Mouse (Mus musculus) fat pad, adult 2 months (tissue): ENCODE measurements around the gene Myh10.
"Not testable (repeated sequence)": the region's sequence is repeated elsewhere in the genome, so short reads cannot be mapped to it uniquely, and the experiment has no call there.

ENCODE experiments used
- DNase-seq: peaks from one replicate; pipeline ENCODE4 v3.0.0-alpha.2; 2011; ENCODE audit warnings: low read depth, low spot score; ENCODE audit errors: extremely low read depth

The Myh10 gene

GRCm38 (mm10) chr11:68787222-68787621, 95.9 kb downstream of the Myh10 start:
- DNase-seq = no peak

GRCm38 (mm10) chr11:68790720-68791119, 99.4 kb downstream of the Myh10 start:
- DNase-seq = no peak

DNA sequence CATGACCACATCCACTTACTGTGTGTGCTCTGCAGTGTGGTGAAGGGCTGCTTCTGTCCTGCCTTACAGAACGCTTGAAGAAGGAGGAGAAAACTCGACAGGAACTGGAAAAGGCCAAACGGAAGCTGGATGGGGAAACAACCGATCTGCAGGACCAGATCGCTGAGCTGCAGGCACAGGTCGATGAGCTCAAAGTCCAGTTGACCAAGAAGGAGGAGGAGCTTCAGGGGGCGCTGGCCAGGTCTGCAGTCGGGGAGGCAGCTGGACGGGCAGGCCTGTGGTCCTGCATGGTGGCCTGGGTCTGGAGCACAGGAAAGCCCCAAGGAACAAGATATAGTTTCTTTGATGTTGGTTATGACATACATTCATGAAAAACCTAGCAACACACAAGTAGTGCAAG, 100.4 kb downstream of the Myh10 start:
- no peak for DNase-seq

DNA sequence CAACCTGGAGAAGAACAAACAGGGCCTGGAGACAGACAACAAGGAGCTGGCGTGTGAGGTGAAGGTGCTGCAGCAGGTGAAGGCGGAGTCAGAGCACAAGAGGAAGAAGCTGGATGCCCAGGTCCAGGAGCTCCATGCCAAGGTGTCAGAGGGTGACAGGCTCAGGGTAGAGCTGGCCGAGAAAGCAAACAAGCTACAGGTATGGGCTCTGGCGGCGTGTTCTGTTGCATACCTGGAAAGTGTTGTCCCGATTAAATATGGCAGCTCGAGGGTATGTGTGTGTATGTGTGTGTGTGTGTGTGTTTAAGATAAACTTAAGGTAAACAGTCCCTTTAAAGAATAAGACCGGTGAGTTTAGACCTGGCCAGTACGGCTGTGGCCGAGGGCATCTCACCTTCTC, 106.9 kb downstream of the Myh10 start:
- no peak for DNase-seq

DNA sequence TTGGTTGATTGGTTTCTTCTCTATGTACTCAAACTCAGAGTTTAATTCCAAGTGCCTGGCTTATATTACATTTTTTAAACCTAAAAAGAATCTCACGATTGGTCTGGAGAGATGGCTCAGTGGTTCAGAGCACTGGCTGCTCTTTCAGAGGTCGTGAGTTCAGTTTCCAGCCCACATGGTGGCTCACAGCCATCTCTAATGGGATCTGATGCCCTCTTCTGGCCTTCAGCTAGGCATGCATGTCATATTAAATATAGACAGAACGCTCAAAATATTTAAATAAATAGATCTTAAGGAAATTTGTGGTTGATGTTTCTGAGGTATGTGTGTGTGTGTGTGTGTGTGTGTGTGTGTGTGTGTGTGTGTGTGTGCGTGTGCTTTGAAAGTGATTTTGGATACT, 113.8 kb downstream of the Myh10 start:
- no peak for DNase-seq

DNA sequence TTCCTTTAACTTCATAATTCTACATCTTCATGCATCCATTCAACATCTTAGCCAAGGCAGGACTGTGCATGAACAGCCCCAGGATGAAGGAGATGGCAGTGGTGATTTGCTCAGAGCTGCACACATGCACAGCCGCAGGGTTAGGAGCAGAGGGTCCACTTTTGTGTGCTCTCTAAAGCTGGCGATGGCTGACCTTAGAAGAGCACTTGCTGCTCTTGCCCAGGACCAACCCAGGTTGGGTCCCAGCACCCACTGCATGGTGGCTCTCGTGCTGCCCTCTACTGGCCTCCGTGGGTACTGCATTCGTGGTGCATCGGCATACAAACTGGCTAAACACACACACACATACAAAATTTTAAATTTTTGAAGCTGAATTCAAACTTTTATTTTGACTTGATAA, 116.4 kb downstream of the Myh10 start:
- DNase-seq = no peak

GRCm38 (mm10) chr11:68811881-68812577, 120.7 kb downstream of the Myh10 start:
- no peak for DNase-seq

DNA sequence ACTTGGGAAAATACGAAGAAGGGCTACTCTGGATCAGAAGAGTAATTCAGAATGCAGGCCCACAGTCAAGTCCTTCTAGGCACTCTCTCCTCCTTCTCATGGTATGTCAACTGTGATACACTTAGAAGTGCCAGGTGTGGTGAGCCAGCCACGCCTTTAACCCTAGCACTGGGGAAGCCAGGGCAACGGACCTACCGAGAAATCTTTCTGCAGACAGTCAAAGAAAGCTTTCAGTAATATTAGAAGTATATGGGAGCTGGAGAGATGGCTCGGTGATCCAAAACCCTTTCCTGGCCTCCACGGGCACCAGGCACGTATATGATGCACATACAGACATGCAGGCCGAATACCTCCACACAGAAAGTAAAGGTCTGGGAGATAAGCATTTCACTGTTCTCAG, 127.1 kb downstream of the Myh10 start:
- no peak for DNase-seq

DNA sequence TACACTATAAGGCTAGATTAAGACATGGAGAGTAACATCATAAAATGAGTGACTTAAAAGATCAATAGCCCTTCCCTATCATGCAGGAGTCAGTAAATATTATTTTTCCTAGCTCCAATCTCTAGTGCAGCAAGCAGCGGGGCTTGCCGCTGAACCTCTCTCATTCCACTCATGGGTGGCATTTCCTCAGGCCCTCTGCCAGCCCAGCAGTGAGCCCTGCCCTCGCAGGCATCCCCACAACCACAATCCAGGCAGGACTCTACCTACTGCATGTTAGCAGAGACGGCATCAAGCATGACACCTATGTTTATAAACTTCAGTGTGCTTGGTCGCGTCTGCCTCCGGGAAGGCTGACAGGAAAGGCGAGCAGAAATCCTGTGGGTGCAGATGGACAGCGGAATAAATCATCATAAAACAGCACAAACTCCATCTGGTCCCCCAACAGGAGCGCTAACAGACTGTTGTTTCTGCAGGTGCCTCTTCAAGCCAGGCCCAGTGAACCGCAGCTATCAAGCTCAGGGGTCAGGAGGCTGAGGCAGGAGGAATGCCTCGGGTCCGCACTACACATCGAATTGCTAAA, 128.0 kb downstream of the Myh10 start:
- DNase-seq = no peak

- DNase-seq = no peak
Measured at GRCm38 (mm10) chr11:68822326-68822725, 131.0 kb downstream of the Myh10 start.

DNA sequence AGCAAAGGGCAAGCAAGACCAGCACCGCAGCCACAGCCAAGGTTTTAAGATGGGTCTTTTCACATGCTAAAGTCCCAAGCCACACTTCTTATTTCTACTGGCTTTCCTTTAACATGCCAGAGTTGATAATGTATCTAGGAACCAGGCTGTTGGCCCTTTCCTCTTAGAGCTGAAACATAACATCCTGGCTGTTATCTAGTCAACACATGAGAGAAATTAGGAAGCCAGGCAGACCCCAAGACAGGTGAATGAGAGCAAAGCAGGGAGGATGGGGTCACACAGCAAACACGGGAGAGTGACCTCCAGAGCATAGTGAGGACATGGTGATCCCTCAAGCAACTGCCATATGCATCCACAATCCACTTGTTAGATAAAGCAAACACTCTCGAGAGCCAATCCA, 135.4 kb downstream of the Myh10 start:
- DNase-seq = no peak

DNA sequence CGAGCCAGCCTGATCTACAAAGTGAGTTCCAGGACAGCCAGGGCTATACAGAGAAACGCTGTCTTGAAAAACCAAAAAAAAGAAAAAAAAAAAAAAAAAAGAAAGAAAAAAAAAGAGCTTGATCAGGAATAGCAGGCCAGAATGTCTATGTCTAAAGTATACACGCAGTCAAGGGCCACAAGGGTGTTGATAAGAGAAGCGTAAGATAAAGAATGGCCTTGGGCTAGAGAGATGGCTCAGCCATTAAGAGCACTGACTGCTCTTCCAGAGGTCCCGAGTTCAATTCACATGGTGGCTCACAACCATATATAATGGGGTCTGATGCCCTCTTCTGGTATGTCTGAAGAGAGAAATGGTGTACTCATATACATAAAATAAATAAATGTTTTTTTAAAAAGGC, 140.2 kb downstream of the Myh10 start:
- DNase-seq = not testable (repeated sequence)

DNA sequence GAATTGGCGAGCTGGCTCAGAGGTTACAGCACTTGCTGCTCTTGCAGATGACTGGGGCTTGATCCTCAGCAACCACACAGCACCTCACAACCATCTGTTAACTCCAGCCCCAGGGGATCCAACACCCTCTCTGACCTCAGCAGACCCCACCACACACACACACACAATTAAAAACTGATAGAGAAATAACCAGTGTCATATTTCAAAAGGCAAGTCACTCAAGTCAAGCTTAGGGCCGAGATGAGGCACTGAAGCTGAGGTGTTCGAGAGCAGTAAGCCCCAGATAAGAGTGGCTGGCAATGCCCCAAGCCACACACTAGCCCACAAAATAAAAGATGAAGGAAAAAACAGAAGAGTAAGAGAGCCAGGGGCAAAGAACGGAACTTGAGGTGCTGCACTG, 141.4 kb downstream of the Myh10 start:
- no peak for DNase-seq

- no peak for DNase-seq
Measured at GRCm38 (mm10) chr11:68833593-68833992, 142.2 kb downstream of the Myh10 start.

DNA sequence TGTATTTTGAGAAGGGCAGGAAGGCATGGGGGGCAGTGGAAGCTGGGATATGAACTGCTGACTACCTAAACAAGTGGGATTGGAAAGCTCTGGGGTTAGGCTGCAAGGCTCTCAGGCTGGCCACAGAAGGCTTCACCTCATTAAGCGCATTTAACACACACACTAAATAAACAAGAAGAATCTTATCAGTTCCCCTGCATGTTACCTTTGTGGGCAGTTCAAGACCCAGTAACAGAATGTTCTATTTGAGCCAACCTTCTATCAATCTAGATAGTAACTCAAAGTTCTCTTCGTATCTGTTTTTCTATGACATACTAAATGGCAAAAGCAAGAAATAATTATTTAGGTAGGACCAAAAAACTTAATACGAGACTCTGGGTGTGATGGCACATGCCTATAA, 143.7 kb downstream of the Myh10 start:
- no peak for DNase-seq

- no peak for DNase-seq
Measured at GRCm38 (mm10) chr11:68839606-68840005, 148.2 kb downstream of the Myh10 start.

- no peak for DNase-seq
Measured at GRCm38 (mm10) chr11:68850862-68851261, 159.5 kb downstream of the Myh10 start.

DNA sequence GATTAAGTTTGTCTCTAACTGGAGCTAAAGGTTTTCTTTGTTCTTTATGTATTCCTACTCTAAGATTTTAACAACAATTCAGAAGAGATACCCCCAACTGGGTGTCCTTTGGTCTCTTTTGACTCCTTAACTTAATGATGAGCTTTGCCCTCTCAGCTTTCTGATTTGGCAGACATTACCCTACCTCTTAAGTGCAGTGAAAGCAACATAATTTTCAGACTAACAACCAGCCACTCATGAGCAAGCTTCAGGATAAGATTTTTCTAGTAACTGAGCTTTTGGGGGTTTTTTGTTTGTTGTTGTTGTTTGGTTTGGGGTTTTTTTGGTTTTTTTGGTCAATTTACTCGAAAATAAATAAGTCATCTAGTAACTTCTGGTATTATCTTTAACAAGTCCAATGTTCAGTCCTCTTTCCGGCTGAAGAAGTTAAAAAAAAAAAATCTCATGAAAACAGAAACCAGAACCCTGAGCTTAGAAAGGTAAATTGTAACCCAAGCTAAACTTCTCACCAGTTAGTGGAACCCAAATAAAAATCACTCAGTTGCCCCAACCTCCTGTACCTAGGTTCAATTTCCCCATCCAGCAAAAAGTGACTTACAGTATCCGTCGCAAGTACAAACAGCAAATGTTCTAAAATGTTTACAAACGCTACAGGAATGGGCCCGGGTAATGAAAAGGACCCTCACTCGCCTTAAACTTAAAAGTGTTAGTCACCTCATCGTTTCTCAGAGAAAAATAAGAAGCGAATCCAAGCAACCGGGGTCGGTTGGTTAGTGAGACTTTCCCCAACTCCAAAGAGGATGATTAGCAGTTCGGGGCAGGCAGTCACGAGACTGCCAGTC, 160.5 kb downstream of the Myh10 start:
- no peak for DNase-seq

DNA sequence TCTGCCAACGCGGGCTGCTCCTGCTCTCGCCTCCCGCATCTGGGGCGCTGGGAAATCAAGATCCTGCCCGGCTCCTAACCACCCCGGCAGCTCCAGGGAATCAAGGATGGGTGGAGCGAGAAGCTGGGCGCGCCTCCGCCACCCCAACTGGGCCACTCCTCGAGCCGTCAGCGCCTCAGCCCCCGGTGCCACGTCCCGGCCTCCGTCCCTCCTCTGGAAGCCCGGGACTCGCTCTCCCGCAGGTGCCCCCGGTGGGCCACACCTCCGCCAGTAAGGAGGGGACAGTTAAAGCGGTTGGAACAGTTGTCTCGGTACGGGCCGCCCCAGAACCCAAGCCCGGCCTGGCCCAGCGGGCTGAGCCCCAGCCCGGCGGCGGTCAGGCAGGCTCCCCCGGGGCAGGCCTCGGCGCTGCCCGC, 161.1 kb downstream of the Myh10 start:
- DNase-seq = no peak

DNA sequence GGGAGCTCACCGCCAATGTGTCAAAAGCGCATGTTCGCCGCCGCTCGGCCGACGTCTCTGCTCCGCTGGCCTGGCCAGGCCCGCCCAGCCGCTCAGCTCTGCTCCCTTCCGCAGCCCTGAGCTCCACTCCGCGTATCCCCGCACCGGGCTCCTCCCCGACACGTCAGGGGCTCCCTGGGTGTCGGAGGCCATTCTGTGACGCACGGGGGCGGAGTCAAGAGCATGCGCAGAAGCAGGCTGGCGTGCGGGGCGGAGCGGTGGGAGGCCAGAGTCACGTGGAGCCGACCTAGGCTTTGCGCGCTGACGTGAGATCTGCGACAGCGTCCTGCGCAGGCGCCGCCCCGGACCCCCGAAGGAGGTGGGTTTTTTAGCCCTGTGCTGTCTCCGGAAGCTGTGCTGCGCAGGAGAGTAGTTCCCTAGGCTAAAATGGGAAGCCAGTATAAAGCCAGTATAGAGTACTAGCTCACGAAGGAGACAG, 161.6 kb downstream of the Myh10 start:
- no peak for DNase-seq

DNA sequence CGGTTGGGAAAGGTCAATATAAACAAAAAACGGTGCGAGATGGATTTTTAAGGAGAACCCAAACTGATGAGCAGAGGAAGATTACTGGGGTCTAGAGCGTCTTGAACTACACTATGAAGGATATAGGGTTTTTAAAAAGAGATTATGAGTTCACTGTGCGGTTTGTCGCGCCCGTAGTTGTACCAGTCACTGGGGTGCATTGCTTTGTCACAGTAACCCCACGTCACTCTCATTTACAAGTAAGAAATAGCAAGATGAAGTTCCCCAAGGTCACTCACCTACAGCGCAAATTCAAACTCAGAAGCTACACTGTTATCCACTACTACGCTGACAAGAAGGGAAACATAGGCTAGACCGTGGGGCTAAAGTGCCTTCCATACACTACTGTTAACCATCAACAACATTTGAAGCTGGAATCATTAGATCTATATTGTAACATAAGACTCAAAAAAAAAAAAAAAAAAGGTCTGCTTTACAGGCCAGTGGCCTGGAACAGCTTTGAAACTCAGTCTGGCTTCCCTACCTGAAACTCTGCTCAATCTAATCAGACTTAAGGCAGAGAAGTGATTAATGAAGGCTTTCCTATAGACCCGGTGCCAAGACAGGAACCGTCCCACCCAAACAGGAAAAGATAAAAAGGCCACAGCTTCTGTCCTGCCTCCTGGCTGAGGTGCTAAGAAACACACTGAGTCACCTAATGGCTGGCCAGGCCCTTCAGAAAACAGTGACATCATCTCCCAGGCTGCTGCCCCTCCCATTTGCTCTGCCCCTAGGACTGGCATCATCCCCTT, 162.4 kb downstream of the Myh10 start:
- no peak for DNase-seq
